22 mouse cellular contexts compared by ENCODE assay signal in the genomic region with DNA sequence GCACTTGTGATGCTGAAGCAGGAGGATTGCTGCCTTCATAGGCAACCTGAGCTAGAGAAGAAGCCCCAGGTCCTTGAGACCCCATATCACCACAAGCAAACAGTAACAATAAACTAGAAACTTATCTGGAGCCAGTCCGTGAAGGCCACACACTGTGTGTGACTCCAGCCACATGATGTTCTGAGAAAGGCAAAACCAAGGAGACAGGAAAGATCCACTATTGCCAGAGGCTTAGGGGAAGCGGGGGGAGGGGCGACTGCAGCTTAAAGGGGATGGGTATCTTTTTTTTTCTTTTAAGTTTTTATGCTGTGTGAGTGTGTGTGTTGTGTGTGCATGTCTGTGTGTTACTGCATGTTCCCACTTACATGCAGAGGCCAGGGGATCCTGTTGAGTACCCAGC.
DNase-seq lines count a peak whose midpoint lies in the region; ATAC-seq lines count a peak whose summit lies in the region.
"Had no signal": no experiment of that assay in that cellular context is flagged by ENCODE, and none has a peak within 500 bp of the region (broad histone marks: within the 10 kb centered on the region; RNA-seq: fewer than 3 reads in every experiment).

No protein-coding gene starts in this region.

- no peaks in the 10 kb centered on the region for H3K36me3 ChIP-seq in intestine, embryonic 16.5 days (ENCODE audit: control insufficient read depth, insufficient read depth, low read length)
- H3K36me3 ChIP-seq in intestine, embryonic 15.5 days = no peaks in the 10 kb centered on the region
- no peaks in the 10 kb centered on the region for H3K36me3 ChIP-seq in stomach, embryonic 16.5 days (ENCODE audit: control insufficient read depth, insufficient read depth, low read length)
- H3K36me3 ChIP-seq: embryonic facial prominence, embryonic 13.5 days; heart, embryonic 12.5 days; midbrain, embryonic 15.5 days had no signal

- H3K4me2 ChIP-seq in intestine, embryonic 16.5 days (ENCODE audit: low read depth, low read length) = no peak overlapping the region
- H3K4me2 ChIP-seq in intestine, embryonic 15.5 days (replicated peaks) = no peak overlapping the region
- no peak overlapping the region for H3K4me2 ChIP-seq in stomach, embryonic 16.5 days (ENCODE audit: low read depth, low read length)
- H3K4me2 ChIP-seq: embryonic facial prominence, embryonic 13.5 days; heart, embryonic 12.5 days; hindbrain, embryonic 14.5 days; midbrain, embryonic 15.5 days had no signal

- H3K27ac ChIP-seq in intestine, embryonic 16.5 days (ENCODE audit: low read length) = 0 out of 2 replicates have a peak overlapping the region, but pooled peaks have one; percentile 10
- H3K27ac ChIP-seq in intestine, embryonic 15.5 days = no peak overlapping the region
- H3K27ac ChIP-seq in stomach, embryonic 16.5 days (ENCODE audit: low read length) = peak overlapping the region; percentile 90
- H3K27ac ChIP-seq: embryonic facial prominence, embryonic 13.5 days; hindbrain, embryonic 14.5 days; left cerebral cortex, adult 2 months; midbrain, embryonic 15.5 days had no signal

- no peak overlapping the region for H3K9ac ChIP-seq in intestine, embryonic 16.5 days (ENCODE audit: low read depth, low read length)
- no peak overlapping the region for H3K9ac ChIP-seq in intestine, embryonic 15.5 days
- H3K9ac ChIP-seq in stomach, embryonic 16.5 days (ENCODE audit: low read length) = no peak overlapping the region
- H3K9ac ChIP-seq: embryonic facial prominence, embryonic 13.5 days; heart, embryonic 12.5 days; hindbrain, embryonic 14.5 days; midbrain, embryonic 15.5 days had no signal

- H3K9me3 ChIP-seq in intestine, embryonic 16.5 days (ENCODE audit: control insufficient read depth, low read length) = no peaks in the 10 kb centered on the region
- no peaks in the 10 kb centered on the region for H3K9me3 ChIP-seq in intestine, embryonic 15.5 days
- H3K9me3 ChIP-seq in stomach, embryonic 16.5 days (replicated peaks; ENCODE audit: control insufficient read depth, low read length) = no peaks in the 10 kb centered on the region
- H3K9me3 ChIP-seq: embryonic facial prominence, embryonic 13.5 days; heart, embryonic 12.5 days; midbrain, embryonic 15.5 days had no signal

- H3K4me1 ChIP-seq in intestine, embryonic 16.5 days (ENCODE audit: control insufficient read depth, insufficient read depth, low read length) = peaks cover 64% of the 10 kb centered on the region
- H3K4me1 ChIP-seq in intestine, embryonic 15.5 days (replicated peaks) = peaks cover 56% of the 10 kb centered on the region
- peaks cover 52% of the 10 kb centered on the region for H3K4me1 ChIP-seq in stomach, embryonic 16.5 days (ENCODE audit: control insufficient read depth, insufficient read depth, low read length)

- no peaks in the 10 kb centered on the region for H3K27me3 ChIP-seq in intestine, embryonic 16.5 days (replicated peaks; ENCODE audit: control insufficient read depth, insufficient read depth, low read length)
- H3K27me3 ChIP-seq in intestine, embryonic 15.5 days (replicated peaks) = no peaks in the 10 kb centered on the region
- no peaks in the 10 kb centered on the region for H3K27me3 ChIP-seq in stomach, embryonic 16.5 days (ENCODE audit: control insufficient read depth, insufficient read depth, low read length)
- H3K27me3 ChIP-seq: embryonic facial prominence, embryonic 13.5 days; heart, embryonic 12.5 days had no signal

- DNase-seq in adrenal gland, postnatal 10 days = peak; percentile 47
- DNase-seq in adrenal gland, adult 8-10 months = no peak
- DNase-seq in lung, postnatal 14 days = peak; percentile 50
- DNase-seq in lung, adult 18-20 months = no peak
- no peak for DNase-seq in yolk sac, embryonic 10.5 days (ENCODE audit: low spot score)
- DNase-seq: cerebellum, adult 11 months; gastrocnemius, postnatal 25 days; left cerebral cortex, postnatal 4 days; liver; retina, postnatal 1 day; right cerebral cortex, postnatal 4 days; thymus, adult 2 months had no signal

- ATAC-seq in intestine, embryonic 16.5 days = no peak
- no peak for ATAC-seq in intestine, embryonic 15.5 days
- no peak for ATAC-seq in stomach, embryonic 16.5 days (ENCODE audit: insufficient read depth, low FRiP score)
- ATAC-seq: forebrain, embryonic 14.5 days; midbrain, embryonic 15.5 days had no signal

- H3K4me3 ChIP-seq in intestine, embryonic 16.5 days (ENCODE audit: low read length) = no peak overlapping the region
- H3K4me3 ChIP-seq in intestine, embryonic 15.5 days (replicated peaks) = no peak overlapping the region
- no peak overlapping the region for H3K4me3 ChIP-seq in stomach, embryonic 16.5 days (replicated peaks; ENCODE audit: low read length)
- H3K4me3 ChIP-seq: embryonic facial prominence, embryonic 13.5 days; heart, embryonic 12.5 days; left cerebral cortex, adult 2 months; midbrain, embryonic 15.5 days; myocyte had no signal

- WGBS in intestine, embryonic 16.5 days = 64% methylated on average over 3 of the region's 3 CpGs
- 67% methylated on average over 3 of the region's 3 CpGs for WGBS in intestine, embryonic 15.5 days
- WGBS in stomach, embryonic 16.5 days = 50% methylated on average over 3 of the region's 3 CpGs

Comparison
In these comparisons a context has a peak if more than half of its experiments do, and no peak if none do; other contexts are left out.
1. DNase-seq: peak in adrenal gland, postnatal 10 days (single experiment) and lung, postnatal 14 days (single experiment); none in adrenal gland, adult 8-10 months (single experiment), lung, adult 18-20 months (0 of 2) and yolk sac, embryonic 10.5 days (single experiment).